Mouse (Mus musculus): Measurements from ENCODE around the gene Galnt7.

DNA sequence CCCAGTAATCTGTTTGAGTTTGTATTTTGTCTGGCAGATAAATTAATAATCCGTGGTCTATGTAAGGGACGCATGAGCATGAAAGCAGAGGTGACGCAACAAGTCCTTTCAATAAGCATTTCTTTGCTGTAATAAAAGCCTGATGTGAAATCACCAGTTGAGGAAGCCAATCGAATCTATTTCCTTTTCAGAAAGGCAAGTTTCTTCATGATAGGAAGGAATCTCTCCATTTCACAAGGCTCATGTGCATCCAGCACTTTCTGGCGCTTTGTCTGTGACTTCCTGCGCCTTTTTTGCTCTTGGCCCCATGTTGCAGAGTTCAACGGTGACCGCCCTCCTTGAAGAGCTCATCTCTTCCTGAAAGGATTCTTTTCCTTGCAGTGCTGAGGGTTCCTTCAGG is 173.1 kb downstream of the Galnt7 start:
- TF ChIP-seq CTCF (IDR thresholded peaks at IDR 0.05; ENCODE audit: low read depth) (no peak), EP300 (IDR thresholded peaks at IDR 0.05; ENCODE audit: low read depth) (no peak)
